Comparison of ENCODE assay signal across 7 mouse cellular contexts in genomic region chr11:86571871-86572270, GRCm38 (mm10). TPM values are rescaled to one million over a fixed set of nuclear protein-coding genes. Genes with fewer than 3 reads are reported as not detected.
A peak's percentile ranks its signal among the peaks of the same experiment; 100 is the strongest.
DNase-seq lines count a peak whose midpoint lies in the region; ATAC-seq and TF ChIP-seq lines count a peak whose summit lies in the region.

No protein-coding gene starts in this region.

- H3K36me3 ChIP-seq in kidney, embryonic 14.5 days (ENCODE audit: control insufficient read depth, insufficient read depth, low read length): no peaks in the 10 kb centered on the region
- no peaks in the 10 kb centered on the region for H3K36me3 ChIP-seq in kidney, adult 2 months (ENCODE audit: control insufficient read depth, insufficient read depth, low read length)
- H3K36me3 ChIP-seq in embryonic facial prominence, embryonic 13.5 days: no peaks in the 10 kb centered on the region
- H3K36me3 ChIP-seq in limb, embryonic 14.5 days (ENCODE audit: control insufficient read depth, insufficient read depth, low read length): no peaks in the 10 kb centered on the region; the same call in 1 of the 2 replicates

- H3K4me2 ChIP-seq in kidney, embryonic 14.5 days (replicated peaks; ENCODE audit: low read depth, low read length): no peak overlapping the region
- peak overlapping the region; percentile 44 for H3K4me2 ChIP-seq in embryonic facial prominence, embryonic 13.5 days
- H3K4me2 ChIP-seq in limb, embryonic 14.5 days (replicated peaks; ENCODE audit: low read depth, low read length, severe bottlenecking): no peak overlapping the region

- WGBS in kidney, embryonic 14.5 days: 71% methylated on average over 4 of the region's 4 CpGs
- WGBS in kidney, adult 2 months: 81% methylated on average over 4 of the region's 4 CpGs
- 26% methylated on average over 4 of the region's 4 CpGs for WGBS in embryonic facial prominence, embryonic 13.5 days
- WGBS in limb, embryonic 14.5 days: 40% methylated on average over 4 of the region's 4 CpGs

- H3K4me3 ChIP-seq in kidney, embryonic 14.5 days (ENCODE audit: low read length): no peak overlapping the region
- H3K4me3 ChIP-seq in kidney, adult 2 months (ENCODE audit: insufficient read depth, low read depth, low read length): no peak overlapping the region
- no peak overlapping the region for H3K4me3 ChIP-seq in embryonic facial prominence, embryonic 13.5 days
- no peak overlapping the region for H3K4me3 ChIP-seq in limb, embryonic 14.5 days (replicated peaks; ENCODE audit: low read length)

- ATAC-seq in kidney, embryonic 14.5 days (ENCODE audit: low FRiP score, low TSS enrichment): no peak
- ATAC-seq in embryonic facial prominence, embryonic 13.5 days (ENCODE audit: insufficient number of reproducible peaks, insufficient read depth, low FRiP score, low TSS enrichment, low read depth): no peak
- ATAC-seq in limb, embryonic 14.5 days (ENCODE audit: low FRiP score, low read depth): no peak

- peaks cover 18% of the 10 kb centered on the region for H3K4me1 ChIP-seq in kidney, embryonic 14.5 days (ENCODE audit: control insufficient read depth, insufficient read depth, low read length)
- peaks cover 17% of the 10 kb centered on the region; the same call in 1 of the 2 replicates for H3K4me1 ChIP-seq in kidney, adult 2 months (ENCODE audit: control insufficient read depth, insufficient read depth, low read length)
- H3K4me1 ChIP-seq in embryonic facial prominence, embryonic 13.5 days: peaks cover 32% of the 10 kb centered on the region
- peaks cover 20% of the 10 kb centered on the region for H3K4me1 ChIP-seq in limb, embryonic 14.5 days (ENCODE audit: control insufficient read depth, insufficient read depth, low read length)

- TF ChIP-seq CTCF in kidney, adult 2 months (conservative IDR thresholded peaks at IDR 0.05; ENCODE audit: insufficient read depth, insufficient read length, low read depth, low read length): no peak

- no peak overlapping the region for H3K9ac ChIP-seq in kidney, embryonic 14.5 days (ENCODE audit: low read depth, low read length)
- H3K9ac ChIP-seq in embryonic facial prominence, embryonic 13.5 days: no peak overlapping the region
- no peak overlapping the region for H3K9ac ChIP-seq in limb, embryonic 14.5 days (ENCODE audit: low read depth, low read length, severe bottlenecking)

- peak overlapping the region; percentile 62; the same call in 1 of the 2 replicates for H3K27ac ChIP-seq in kidney, embryonic 14.5 days (ENCODE audit: low read depth, low read length)
- H3K27ac ChIP-seq in kidney, adult 2 months (ENCODE audit: insufficient read depth, low read depth, low read length): no peak overlapping the region
- H3K27ac ChIP-seq in embryonic facial prominence, embryonic 13.5 days: peak overlapping the region; percentile 85
- H3K27ac ChIP-seq in limb, embryonic 14.5 days (replicated peaks; ENCODE audit: low read depth, low read length): peak overlapping the region; percentile 90

- TF ChIP-seq POLR2A in kidney, adult 2 months (IDR thresholded peaks at IDR 0.05; ENCODE audit: low read depth, low read length): no peak
- TF ChIP-seq POLR2A in limb, embryonic 14.5 days (IDR thresholded peaks at IDR 0.05; ENCODE audit: borderline replicate concordance, extremely low read depth, insufficient read depth, insufficient read length): no peak

- H3K27me3 ChIP-seq in kidney, embryonic 14.5 days (ENCODE audit: control insufficient read depth, insufficient read depth, low read length): no peaks in the 10 kb centered on the region
- H3K27me3 ChIP-seq in kidney, adult 2 months (replicated peaks; ENCODE audit: control insufficient read depth, insufficient read depth, low read length): no peaks in the 10 kb centered on the region
- H3K27me3 ChIP-seq in embryonic facial prominence, embryonic 13.5 days: no peaks in the 10 kb centered on the region
- no peaks in the 10 kb centered on the region for H3K27me3 ChIP-seq in limb, embryonic 14.5 days (ENCODE audit: control insufficient read depth, insufficient read depth, low read length)

- DNase-seq in kidney, adult 2 months: no peak
- peak; percentile 41 for DNase-seq in adipocyte (ENCODE audit: low spot score)
- no peak for DNase-seq in limb, embryonic 14.5 days (ENCODE audit: low spot score)
- no peak for DNase-seq in adrenal gland, adult 18-20 months (ENCODE audit: low spot score in 2 of 2)
- no peak for DNase-seq in urinary bladder, postnatal 36 days (ENCODE audit: low spot score in 2 of 2)

- no peaks in the 10 kb centered on the region for H3K9me3 ChIP-seq in kidney, embryonic 14.5 days (ENCODE audit: control insufficient read depth, low read length)
- no peaks in the 10 kb centered on the region for H3K9me3 ChIP-seq in embryonic facial prominence, embryonic 13.5 days
- H3K9me3 ChIP-seq in limb, embryonic 14.5 days (ENCODE audit: control insufficient read depth, low read length): no peaks in the 10 kb centered on the region

RNA-seq across cellular contexts. Expression of gene Tubd1, which starts 27.1 kb away (rescaled TPM):
- 11.3 and 13.4 TPM in 2 replicates for polyA plus RNA-seq in kidney, embryonic 14.5 days (2014; fragmentation: Nextera tagmentation; extraction: Ambion mirVana)
- polyA plus RNA-seq in kidney, adult 2 months (2012; rRNA removed): 2.6 and 2.8 TPM in 2 replicates
- polyA plus RNA-seq in embryonic facial prominence, embryonic 13.5 days (2015; fragmentation: Nextera tagmentation; extraction: Ambion mirVana): 13.5 and 13.8 TPM in 2 replicates
- polyA plus RNA-seq in limb, embryonic 14.5 days (2012; rRNA removed): 7.1 and 7.6 TPM in 2 replicates
- polyA plus RNA-seq in limb, embryonic 14.5 days (2014; fragmentation: Nextera tagmentation; extraction: Ambion mirVana): 10.1 and 10.5 TPM in 2 replicates
- 1 to 10 TPM; 6.2 to 7.7 TPM for total RNA-seq in adrenal gland, adult 18-20 months (2021)

RNA-seq across cellular contexts. Expression of gene Rps6kb1, which starts 27.3 kb away (rescaled TPM):
- 46.0 and 56.1 TPM in 2 replicates for polyA plus RNA-seq in kidney, embryonic 14.5 days (2014; fragmentation: Nextera tagmentation; extraction: Ambion mirVana)
- 6.0 and 7.3 TPM in 2 replicates for polyA plus RNA-seq in kidney, adult 2 months (2012; rRNA removed)
- polyA plus RNA-seq in embryonic facial prominence, embryonic 13.5 days (2015; fragmentation: Nextera tagmentation; extraction: Ambion mirVana): 77.8 and 78.9 TPM in 2 replicates
- polyA plus RNA-seq in limb, embryonic 14.5 days (2012; rRNA removed): 26.6 and 33.5 TPM in 2 replicates
- polyA plus RNA-seq in limb, embryonic 14.5 days (2014; fragmentation: Nextera tagmentation; extraction: Ambion mirVana): 59.4 and 73.1 TPM in 2 replicates
- total RNA-seq in adrenal gland, adult 18-20 months (2021): 10 to 100 TPM; 31.9 to 43.7 TPM
